15 mouse cellular contexts compared by ENCODE assay signal in genomic region chr9:107964681-107965080, GRCm38 (mm10). TPM values are rescaled to one million over a fixed set of nuclear protein-coding genes. Genes with fewer than 3 reads are reported as not detected.
"Had no signal": no experiment of that assay in that cellular context is flagged by ENCODE, and none has a peak within 500 bp of the region (broad histone marks: within the 10 kb centered on the region; RNA-seq: fewer than 3 reads in every experiment).

No protein-coding gene starts in this region.

- ATAC-seq: midbrain, embryonic 13.5 days had no signal

- DNase-seq: kidney, adult 8-10 months; kidney, postnatal 36 days; layer of hippocampus, adult 9-11 months; layer of hippocampus, postnatal 36 days; lung, postnatal 14 days; right cerebral cortex, postnatal 14 days; thymus, adult 2 months; thymus, postnatal 25 days had no signal

- H3K4me2 ChIP-seq: lung, embryonic 15.5 days; midbrain, embryonic 13.5 days; stomach, embryonic 15.5 days had no signal

- H3K9me3 ChIP-seq: lung, embryonic 15.5 days; midbrain, embryonic 13.5 days; stomach, embryonic 15.5 days had no signal

- H3K9ac ChIP-seq: lung, embryonic 15.5 days; midbrain, embryonic 13.5 days; stomach, embryonic 15.5 days had no signal

- H3K4me1 ChIP-seq: stomach, embryonic 15.5 days had no signal

- H3K4me3 ChIP-seq: lung, embryonic 15.5 days; midbrain, embryonic 13.5 days; stomach, embryonic 15.5 days had no signal

- H3K27me3 ChIP-seq: lung, embryonic 15.5 days; midbrain, embryonic 13.5 days; stomach, embryonic 15.5 days had no signal

- H3K27ac ChIP-seq: kidney, postnatal 0 days; lung, embryonic 15.5 days; macrophage; midbrain, embryonic 13.5 days; stomach, embryonic 15.5 days had no signal

RNA-seq across cellular contexts. Expression of gene Gm20661, which starts 18.2 kb away (rescaled TPM):
- total RNA-seq: left cerebral cortex, postnatal 36 days had no signal
- polyA plus RNA-seq: testis, adult 2 months had no signal
